Mouse (Mus musculus) spleen, postnatal 4 days (tissue): ENCODE measurements at regions not wholly inside any gene's neighbourhood (a gene's known extent, or its start where the extent isn't known, plus 50 kb on each side); places are given as distances from the start of the nearest gene placed in this dataset.

Source experiments
- DNase-seq, 2 experiments: peaks; one replicate each; pipeline ENCODE4 v3.0.0; 2022; ENCODE audit warnings: low spot score in 2 of 2

DNA sequence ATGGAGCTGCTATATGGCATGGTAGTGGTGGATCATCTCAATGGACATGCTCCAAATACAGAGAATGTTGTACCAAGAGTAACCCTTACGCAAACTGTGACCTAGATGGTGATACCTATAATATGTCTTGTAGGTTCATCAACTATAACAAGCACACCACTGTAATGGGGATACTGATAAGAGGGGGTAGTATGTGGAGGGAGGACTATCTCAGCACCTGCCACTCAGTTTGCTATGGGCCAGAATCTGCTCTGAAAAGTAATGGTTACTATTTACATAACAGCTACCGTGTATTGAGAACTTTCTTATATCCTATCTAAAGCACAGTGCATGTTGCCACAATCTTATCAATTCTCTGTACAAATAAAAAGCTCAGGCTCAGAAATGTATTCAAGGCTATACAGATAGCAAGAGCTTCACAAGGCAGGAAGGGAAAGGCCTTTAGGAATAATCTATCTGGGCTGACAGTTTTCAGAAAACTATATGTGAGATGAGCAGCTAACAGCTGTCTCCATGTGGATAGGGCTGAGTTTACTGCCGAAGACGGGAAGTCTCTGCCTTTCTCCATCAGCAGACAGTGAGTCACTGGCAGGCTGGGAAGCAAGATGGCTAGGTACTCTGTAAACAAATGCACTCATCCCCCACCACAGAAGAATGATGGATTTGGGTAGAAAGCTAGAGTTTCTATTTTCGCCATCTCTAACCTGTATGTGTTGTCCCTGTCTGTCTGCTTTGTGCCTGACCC, 77.1 kb upstream of the Nck2 start:
- DNase-seq, result no peak

- no peak for DNase-seq
Observed at GRCm38 (mm10) chr1:43371863-43372262, 72.5 kb upstream of the Nck2 start.

GRCm38 (mm10) chr1:43374946-43375345, 69.4 kb upstream of the Nck2 start:
- no peak for DNase-seq

DNA sequence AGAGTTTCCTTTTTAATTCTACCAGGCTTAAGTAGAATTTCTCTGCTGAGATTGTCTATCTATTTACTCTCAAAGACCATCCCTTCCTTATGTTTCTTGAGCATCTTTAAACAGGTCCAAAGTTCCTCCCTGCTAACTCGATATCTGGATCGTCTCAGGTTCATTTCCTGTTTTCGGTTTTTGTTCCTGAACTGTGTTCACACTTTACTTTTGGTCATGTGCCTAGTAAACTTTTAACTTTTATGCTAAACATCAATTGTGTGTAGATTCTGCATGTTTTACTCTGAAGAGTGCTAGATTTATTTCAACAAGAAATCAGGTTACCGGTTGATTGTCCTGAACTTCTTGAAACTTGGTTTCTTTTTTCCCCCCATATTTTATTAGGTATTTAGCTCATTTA, 68.5 kb upstream of the Nck2 start:
- DNase-seq, result no peak

GRCm38 (mm10) chr1:43377491-43378263, 66.7 kb upstream of the Nck2 start:
- DNase-seq, result no peak

DNA sequence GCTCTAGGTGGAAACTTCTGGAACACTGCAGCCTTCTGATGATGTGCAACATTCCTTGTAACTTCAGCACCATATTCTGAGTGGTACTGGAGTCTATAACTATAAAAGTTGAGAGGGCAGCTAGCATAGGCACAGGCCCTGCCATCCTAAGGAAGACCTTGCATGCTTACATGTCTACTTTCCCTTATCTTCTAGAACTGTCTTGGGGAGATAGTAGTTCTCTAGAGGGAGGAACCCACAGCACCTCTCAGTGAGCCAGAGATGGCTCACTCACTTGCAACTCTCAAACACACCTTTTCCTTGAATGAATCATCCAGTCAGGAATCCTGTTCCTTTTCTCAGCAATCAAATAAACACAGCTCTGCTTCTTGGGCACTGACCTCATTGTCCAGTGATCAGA, 59.4 kb upstream of the Nck2 start:
- DNase-seq, result no peak

GRCm38 (mm10) chr1:43394035-43394434, 50.3 kb upstream of the Nck2 start:
- DNase-seq, result no peak
